Mouse (Mus musculus) cerebellum, adult 2 months (tissue): ENCODE results near the gene Iqcf3. TPM values are rescaled to one million over a fixed set of nuclear protein-coding genes. Genes with fewer than 3 reads are reported as not detected.
A peak's percentile ranks its signal among the peaks of the same experiment; 100 is the strongest.
"Not testable (repeated sequence)": the region's sequence is repeated elsewhere in the genome, so short reads cannot be mapped to it uniquely, and the experiment has no call there.

ENCODE experiments used
- DNase-seq, 2 experiments: peaks; one replicate each; pipeline ENCODE4 v3.0.0; 2021
- H3K27ac ChIP-seq: fragments of 200-500 bp; 2 replicates; pipeline ENCODE4 v1.5.1; 2012; ENCODE audit warnings: low read length, control low read depth, inconsistent platforms; ENCODE audit not compliant: insufficient read depth
- H3K27me3 ChIP-seq: fragments of 200-500 bp; 2 replicates; pipeline ENCODE4 v1.6.1; 2012; ENCODE audit warnings: inconsistent platforms, mild to moderate bottlenecking, low read length, moderate library complexity; ENCODE audit not compliant: control insufficient read depth, insufficient read depth
- H3K4me1 ChIP-seq: fragments of 200-500 bp; 2 replicates; pipeline ENCODE4 v1.6.1; 2011; ENCODE audit warnings: low read length; ENCODE audit not compliant: control insufficient read depth, insufficient read depth
- H3K4me3 ChIP-seq: fragments of 200-500 bp; replicated peaks from 2 replicates; pipeline ENCODE3; 2011; ENCODE audit warnings: mild to moderate bottlenecking, low read depth, low read length, control low read depth; ENCODE audit not compliant: insufficient read depth
- CTCF ChIP-seq: fragments of 200-500 bp; IDR thresholded peaks from 2 replicates; pipeline ENCODE4 v1.5.1; 2011; ENCODE audit warnings: low read depth, mild to moderate bottlenecking, control low read depth, low read length, moderate library complexity, borderline replicate concordance; ENCODE audit not compliant: insufficient read depth
- POLR2A ChIP-seq: fragments of 200-500 bp; IDR thresholded peaks from 2 replicates; pipeline ENCODE4 v1.6.1; 2011; ENCODE audit warnings: low read length, control low read depth, borderline replicate concordance; ENCODE audit not compliant: insufficient read depth
- WGBS: fragments of 180-500 bp; shearing (Covaris S2); methylation state at CpG from one replicate; pipeline ENCODE4 v1.1.7; 2018; 5-methylcytosine and 5-hydroxymethylcytosine counted together
- polyA plus RNA-seq: library from polyadenylated mRNA; depleted of rRNA; stranded (reverse); fragments of >200 nt; gene quantifications from 2 replicates; pipeline ENCODE4 v1.2.3, GENCODE M21; 2012

Gene Iqcf3
- polyA plus RNA-seq, 1 experiment = not detected

- Histone ChIP-seq H3K4me3 (no peak overlapping the region), H3K27ac (no peak overlapping the region), H3K4me1 (no peaks in the 10 kb centered on the region), H3K27me3 (no peaks in the 10 kb centered on the region)
- DNase-seq = no peak
- WGBS = 71% methylated on average over 22 of the region's 22 CpGs
- TF ChIP-seq CTCF (no peak), POLR2A (no peak)
Measured at GRCm38 (mm10) chr9:106501846-106502245, 59.6 kb downstream of the Iqcf3 start.

DNA sequence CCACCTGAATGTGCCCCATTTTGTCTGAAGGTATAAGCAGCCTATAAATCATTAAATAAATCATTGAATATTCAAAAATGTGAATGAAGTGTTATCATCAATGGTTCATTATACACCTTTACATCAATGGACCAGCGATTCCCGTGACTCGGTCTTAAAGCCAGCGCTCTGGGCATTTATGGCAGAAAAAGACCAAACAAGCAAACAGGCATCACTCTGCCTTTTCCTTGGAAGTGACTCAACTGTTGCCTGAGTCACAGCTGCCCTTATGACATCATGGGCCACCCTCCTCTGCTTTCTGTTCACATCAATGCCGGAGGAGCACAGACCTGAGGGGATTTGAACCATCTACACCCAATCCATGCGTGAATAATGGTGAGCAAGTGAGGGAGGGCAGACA lies 61.8 kb downstream of the Iqcf3 start, which contains the start of gene Iqcf1:
Iqcf1 (plus strand) TSS at position 301 of the 400 bp plus-strand sequence.
- H3K4me3 ChIP-seq = no peak within 1 kb of the TSS
- no peaks in the 10 kb centered on the region for H3K27me3 ChIP-seq
- H3K27ac ChIP-seq = no peak within 1 kb of the TSS
- H3K4me1 ChIP-seq = no peaks in the 10 kb centered on the region
- DNase-seq = no peak
- 93% methylated on average over 6 of the region's 6 CpGs for WGBS
- TF ChIP-seq CTCF (no peak), POLR2A (no peak)

GRCm38 (mm10) chr9:106487602-106488001 lies 73.8 kb downstream of the Iqcf3 start:
- not testable (repeated sequence) for H3K4me3 ChIP-seq, DNase-seq, H3K27ac ChIP-seq, H3K4me1 ChIP-seq, H3K27me3 ChIP-seq
- 76% methylated on average over 6 of the region's 6 CpGs for WGBS

DNA sequence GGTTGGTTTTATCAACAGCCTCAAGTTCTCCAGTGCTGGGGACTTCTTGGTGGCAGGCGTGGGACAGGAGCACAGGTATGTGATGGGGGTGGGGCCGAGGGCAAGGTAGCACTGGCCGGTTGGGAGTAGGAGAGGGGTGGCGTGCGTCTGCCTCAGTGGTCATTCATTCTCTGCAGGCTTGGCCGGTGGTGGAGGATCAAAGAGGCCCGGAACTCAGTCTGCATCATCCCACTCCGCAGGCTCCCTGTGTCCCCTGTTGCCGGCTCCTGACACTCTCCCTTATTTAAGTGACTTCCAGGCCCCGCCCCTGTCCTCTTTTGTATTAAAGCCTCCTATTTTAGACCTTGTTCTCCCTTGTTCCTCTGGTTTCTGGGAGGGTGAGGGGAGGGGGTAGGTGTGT lies 76.4 kb downstream of the Iqcf3 start:
- H3K4me3 ChIP-seq = no peak overlapping the region
- WGBS = 82% methylated on average over 10 of the region's 10 CpGs
- no peaks in the 10 kb centered on the region for H3K27me3 ChIP-seq
- peak in 1 of 2 experiments; percentile 0 for DNase-seq
- H3K4me1 ChIP-seq = no peaks in the 10 kb centered on the region
- no peak for TF ChIP-seq CTCF
- no peak for TF ChIP-seq POLR2A
- H3K27ac ChIP-seq = no peak overlapping the region

GRCm38 (mm10) chr9:106483606-106484005 lies 77.8 kb downstream of the Iqcf3 start:
- Histone ChIP-seq H3K27ac (no peak overlapping the region), H3K4me3 (no peak overlapping the region), H3K27me3 (no peaks in the 10 kb centered on the region), H3K4me1 (peaks cover 7% of the 10 kb centered on the region; the same call in 1 of the 2 replicates)
- TF ChIP-seq POLR2A (no peak), CTCF (no peak)
- WGBS = 91% methylated on average over 17 of the region's 17 CpGs
- no peak for DNase-seq

GRCm38 (mm10) chr9:106483136-106483535 lies 78.3 kb downstream of the Iqcf3 start:
- WGBS = 97% methylated on average over 10 of the region's 10 CpGs
- H3K27ac ChIP-seq = no peak overlapping the region
- H3K4me1 ChIP-seq = peaks cover 7% of the 10 kb centered on the region; the same call in 1 of the 2 replicates
- no peaks in the 10 kb centered on the region for H3K27me3 ChIP-seq
- TF ChIP-seq CTCF (no peak), POLR2A (no peak)
- H3K4me3 ChIP-seq = no peak overlapping the region
- peak in 1 of 2 experiments; percentile 1 for DNase-seq

DNA sequence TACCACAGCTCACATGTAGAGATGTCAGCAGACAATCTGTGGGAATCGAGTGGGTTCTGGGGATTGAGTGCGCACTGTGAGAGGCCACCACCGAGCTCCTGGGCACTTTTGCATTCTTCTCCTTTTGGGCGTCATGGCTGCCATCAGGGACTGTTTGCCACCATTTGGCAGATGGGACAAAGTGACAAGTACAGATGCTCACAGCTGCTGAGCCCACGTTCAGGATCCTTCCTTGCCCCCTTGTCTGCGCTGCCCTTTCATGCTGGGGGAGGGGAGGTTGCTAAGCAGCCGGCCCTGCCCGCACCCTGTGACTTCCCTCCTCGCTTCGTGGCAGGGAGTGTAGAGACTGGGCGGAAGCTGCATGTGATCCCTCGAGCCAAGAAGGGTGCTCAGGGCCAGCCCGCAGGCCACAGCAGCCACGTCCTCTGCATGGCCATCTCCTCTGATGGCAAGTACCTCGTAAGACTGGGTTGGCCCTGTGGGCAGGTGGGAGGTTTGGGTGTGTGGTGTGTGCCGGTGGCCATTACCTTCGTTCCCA lies 78.8 kb downstream of the Iqcf3 start:
- Histone ChIP-seq H3K27ac (no peak overlapping the region), H3K4me1 (peaks cover 7% of the 10 kb centered on the region; the same call in 1 of the 2 replicates), H3K27me3 (no peaks in the 10 kb centered on the region), H3K4me3 (no peak overlapping the region)
- TF ChIP-seq CTCF (no peak), POLR2A (no peak)
- peak in 1 of 2 experiments; percentile 0 for DNase-seq
- 75% methylated on average over 17 of the region's 17 CpGs for WGBS

- peak in 1 of 2 experiments; percentile 0 for DNase-seq
- no peak for TF ChIP-seq POLR2A
- no peak for TF ChIP-seq CTCF
- WGBS = 90% methylated on average over 13 of the region's 13 CpGs
- no peak overlapping the region for H3K27ac ChIP-seq
- H3K4me1 ChIP-seq = peaks cover 7% of the 10 kb centered on the region; the same call in 1 of the 2 replicates
- H3K4me3 ChIP-seq = no peak overlapping the region
- no peaks in the 10 kb centered on the region for H3K27me3 ChIP-seq
Measured at GRCm38 (mm10) chr9:106481676-106482075, 79.8 kb downstream of the Iqcf3 start.

GRCm38 (mm10) chr9:106481075-106481474 lies 80.4 kb downstream of the Iqcf3 start:
- no peak overlapping the region for H3K4me3 ChIP-seq
- no peak overlapping the region for H3K27ac ChIP-seq
- WGBS = 92% methylated on average over 15 of the region's 15 CpGs
- no peak for DNase-seq
- no peak for TF ChIP-seq POLR2A
- TF ChIP-seq CTCF = no peak
- H3K4me1 ChIP-seq = peaks cover 11% of the 10 kb centered on the region
- no peaks in the 10 kb centered on the region for H3K27me3 ChIP-seq
